Comparison of ENCODE assay signal across 23 mouse cellular contexts in the genomic region with DNA sequence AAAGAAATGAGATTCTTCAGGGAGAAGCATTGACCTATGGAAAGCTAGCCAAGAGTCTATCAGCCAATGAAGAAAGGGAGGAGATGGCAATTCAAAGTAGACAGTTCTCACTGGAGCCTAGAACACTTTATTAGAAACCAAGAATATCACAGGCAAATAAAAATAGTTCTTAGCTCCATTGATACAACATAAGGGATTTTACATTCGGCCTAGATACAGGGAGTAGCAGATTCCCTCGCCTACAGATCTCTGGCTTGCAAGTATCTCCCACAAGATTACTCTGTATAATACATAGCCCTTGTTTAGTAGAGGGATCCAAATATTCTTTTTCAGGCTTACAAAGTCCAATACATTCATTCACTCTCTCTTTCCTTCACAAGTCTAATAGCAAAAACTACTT. TPM values are rescaled to one million over a fixed set of nuclear protein-coding genes. Genes with fewer than 3 reads are reported as not detected.
DNase-seq lines count a peak whose midpoint lies in the region; ATAC-seq lines count a peak whose summit lies in the region.
"Had no signal": no experiment of that assay in that cellular context is flagged by ENCODE, and none has a peak within 500 bp of the region (broad histone marks: within the 10 kb centered on the region; RNA-seq: fewer than 3 reads in every experiment).

No protein-coding gene starts in this region.

- 96% methylated on average over 2 of the region's 2 CpGs for WGBS in midbrain, embryonic 13.5 days

- no peak for DNase-seq in frontal cortex, postnatal 14 days (ENCODE audit: low spot score in 2 of 2)
- DNase-seq in layer of hippocampus, adult 9-11 months: peak; percentile 29
- no peak for DNase-seq in layer of hippocampus, adult 8-10 months (ENCODE audit: low spot score in 2 of 2)
- DNase-seq in brain, adult 2 months (ENCODE audit: low read depth, low spot score): peak; percentile 62
- DNase-seq in telencephalon, adult 2 months (ENCODE audit: low read depth, low spot score): peak; percentile 58
- DNase-seq in spleen, postnatal 14 days (ENCODE audit: low spot score in 2 of 2): no peak
- DNase-seq: adrenal gland, adult 2 months; adrenal gland, adult 8-10 months; adrenal gland, postnatal 10 days; adrenal gland, postnatal 14 days; adrenal gland, postnatal 25 days; adrenal gland, postnatal 36 days; B cell, adult 2 months; cerebellum, adult 11 months; cerebellum, adult 11-12 months; cerebellum, adult 18-20 months had no signal

- H3K4me2 ChIP-seq in midbrain, embryonic 13.5 days (replicated peaks): no peak overlapping the region

- no peaks in the 10 kb centered on the region for H3K9me3 ChIP-seq in midbrain, embryonic 13.5 days
- H3K9me3 ChIP-seq: G1E had no signal

- peaks cover 14% of the 10 kb centered on the region for H3K36me3 ChIP-seq in midbrain, embryonic 13.5 days

- H3K9ac ChIP-seq in midbrain, embryonic 13.5 days (replicated peaks): no peak overlapping the region

- 0 out of 2 replicates have a peak, but pooled peaks cover 4% of the 10 kb centered on the region for H3K4me1 ChIP-seq in midbrain, embryonic 13.5 days (replicated peaks)

- H3K27ac ChIP-seq in midbrain, embryonic 13.5 days: no peak overlapping the region

- no peaks in the 10 kb centered on the region for H3K27me3 ChIP-seq in midbrain, embryonic 13.5 days
- H3K27me3 ChIP-seq: CH12.LX, Patski had no signal

- no peak overlapping the region for H3K4me3 ChIP-seq in midbrain, embryonic 13.5 days (replicated peaks)

- ATAC-seq in frontal cortex, adult (ENCODE audit: low TSS enrichment): peak; percentile 53
- no peak for ATAC-seq in midbrain, embryonic 13.5 days
- ATAC-seq: activated CD4-positive, CD25-positive, alpha-beta regulatory T cell, adult 4 months; CD4-positive, CD25-positive, alpha-beta regulatory T cell, adult 4 months; Patski had no signal

RNA-seq across cellular contexts. Expression of a gene that starts 4.3 kb away (rescaled TPM):
- 10 to 100 TPM; 50.6 to 68.0 (median 56.8) TPM for total RNA-seq in layer of hippocampus, adult 8-10 months (2022)
- polyA plus RNA-seq in midbrain, embryonic 13.5 days (2015; fragmentation: Nextera tagmentation; extraction: Ambion mirVana): 19.8 and 20.4 TPM in 2 replicates

RNA-seq across cellular contexts. Expression of a gene that starts 31.4 kb away (rescaled TPM):
- total RNA-seq in layer of hippocampus, adult 8-10 months (2022): 10 to 100 TPM; 58.4 to 74.2 (median 63.1) TPM
- polyA plus RNA-seq in midbrain, embryonic 13.5 days (2015; fragmentation: Nextera tagmentation; extraction: Ambion mirVana): 76.8 and 77.7 TPM in 2 replicates

Comparison
In these comparisons a context has a peak if more than half of its experiments do, and no peak if none do; other contexts are left out.
1. DNase-seq: peak in layer of hippocampus, adult 9-11 months (single experiment), brain, adult 2 months (single experiment) and telencephalon, adult 2 months (single experiment); none in frontal cortex, postnatal 14 days (0 of 2), layer of hippocampus, adult 8-10 months (0 of 2) and spleen, postnatal 14 days (0 of 2).